Mouse (Mus musculus): ENCODE measurements around the gene Lhfp.
"Not testable (repeated sequence)": the region's sequence is repeated elsewhere in the genome, so short reads cannot be mapped to it uniquely, and the experiment has no call there.

The Lhfp gene

DNA sequence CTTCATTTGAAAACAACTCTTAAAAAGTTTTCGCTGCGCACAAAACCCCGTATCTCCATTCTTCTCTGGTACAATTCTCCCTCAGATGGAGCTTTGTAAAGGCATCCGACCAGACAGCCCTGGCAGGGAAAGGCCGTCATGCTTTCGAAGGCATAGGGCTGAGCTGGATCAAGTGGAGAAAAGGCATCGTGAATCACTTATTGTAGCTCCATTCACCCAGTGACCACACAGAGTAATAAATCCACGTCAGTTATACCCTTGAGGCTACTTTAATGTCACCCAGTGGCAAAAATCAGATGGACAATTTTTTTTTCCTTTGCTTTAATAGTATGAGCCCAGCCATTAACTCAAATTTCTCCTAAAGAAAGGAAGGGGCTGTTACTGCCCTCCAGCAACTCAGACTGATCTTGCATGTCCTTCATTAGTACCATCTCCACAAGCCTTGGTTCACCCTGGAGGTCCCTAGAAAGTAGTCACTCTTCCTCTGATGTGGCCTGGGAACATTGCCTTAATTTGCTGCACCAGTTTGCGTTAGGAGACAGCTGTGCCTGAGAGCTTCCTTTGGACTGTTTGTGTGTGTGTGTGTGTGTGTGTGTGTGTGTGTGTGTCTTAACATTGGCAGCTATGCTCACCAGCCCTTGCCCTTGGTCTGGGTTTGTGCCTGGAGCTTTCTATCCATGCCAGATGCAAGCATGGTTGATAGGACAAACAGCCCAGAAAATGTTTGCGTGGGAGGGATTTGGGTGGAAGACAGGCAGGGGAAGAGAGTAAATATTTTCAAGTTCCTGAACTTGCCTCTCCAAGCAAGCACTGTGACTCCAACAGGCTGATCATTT is 169.6 kb downstream of the Lhfp start:
- no peak for DNase-seq (ENCODE audit: extremely low read depth, low read depth)

DNA sequence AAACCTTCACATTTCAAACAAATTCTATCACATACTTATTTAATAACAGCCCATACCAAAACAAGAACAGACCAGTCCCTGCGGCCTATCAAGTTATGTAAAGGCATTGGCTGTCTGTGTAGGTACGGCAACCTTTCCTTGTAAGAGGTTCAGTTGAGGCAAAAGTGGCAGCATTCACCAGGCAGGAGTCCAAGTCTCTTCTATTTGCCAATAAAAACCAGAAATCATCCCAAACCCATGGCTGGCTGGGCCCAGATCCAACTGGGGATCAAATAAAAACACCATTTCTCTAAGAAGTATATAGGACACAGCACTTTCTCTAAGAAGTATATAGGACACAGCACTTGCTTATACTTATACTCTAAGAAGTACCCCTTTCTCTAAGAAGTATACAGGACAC is 171.3 kb downstream of the Lhfp start:
- DNase-seq (ENCODE audit: extremely low read depth, low read depth) = no peak

DNA sequence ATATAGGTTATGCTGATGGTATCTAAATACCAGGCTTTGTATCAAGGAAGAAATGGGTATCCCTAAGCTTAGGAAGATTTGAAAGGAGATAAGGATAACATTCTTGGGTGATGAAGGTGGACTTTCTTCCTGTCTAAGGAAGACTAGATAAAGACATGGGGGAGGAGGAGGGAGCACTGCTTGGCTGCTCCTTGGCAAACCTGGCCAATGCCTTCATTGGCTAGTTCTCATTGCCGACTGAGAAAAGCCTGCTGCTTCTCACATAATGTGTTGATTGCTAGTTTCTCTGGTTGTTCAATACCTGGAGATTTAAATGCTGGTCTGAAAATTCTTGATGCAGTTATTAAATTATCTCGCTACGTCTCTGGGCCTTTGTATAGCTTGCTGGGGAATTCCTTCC is 172.0 kb downstream of the Lhfp start:
- DNase-seq (ENCODE audit: extremely low read depth, low read depth) = no peak

DNA sequence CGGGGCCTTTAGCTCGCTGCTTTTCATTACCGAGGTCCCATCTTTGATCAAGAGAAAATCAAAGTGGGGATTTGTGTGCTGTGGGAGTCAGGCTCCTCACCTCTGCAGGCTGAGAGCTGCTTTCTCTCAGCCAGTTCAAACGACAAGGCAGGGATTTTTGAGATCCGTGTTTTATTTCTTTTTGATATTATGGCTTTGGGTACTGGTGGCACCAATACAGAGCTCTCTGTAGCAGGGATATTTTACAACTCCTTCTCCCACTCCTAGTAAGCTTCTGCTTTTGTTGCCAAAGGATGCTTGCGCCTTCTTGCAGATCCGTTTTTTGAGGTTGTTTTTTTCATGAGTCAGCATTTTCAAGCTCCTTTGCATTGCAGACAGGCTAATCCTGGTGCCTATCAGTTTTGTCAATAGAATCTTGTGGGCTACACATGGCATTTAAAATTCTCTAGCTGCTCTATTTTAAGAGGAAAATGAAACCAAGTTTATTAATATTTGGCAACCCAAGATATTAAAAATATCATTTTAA is 172.5 kb downstream of the Lhfp start:
- DNase-seq (ENCODE audit: extremely low read depth, low read depth) = no peak

DNA sequence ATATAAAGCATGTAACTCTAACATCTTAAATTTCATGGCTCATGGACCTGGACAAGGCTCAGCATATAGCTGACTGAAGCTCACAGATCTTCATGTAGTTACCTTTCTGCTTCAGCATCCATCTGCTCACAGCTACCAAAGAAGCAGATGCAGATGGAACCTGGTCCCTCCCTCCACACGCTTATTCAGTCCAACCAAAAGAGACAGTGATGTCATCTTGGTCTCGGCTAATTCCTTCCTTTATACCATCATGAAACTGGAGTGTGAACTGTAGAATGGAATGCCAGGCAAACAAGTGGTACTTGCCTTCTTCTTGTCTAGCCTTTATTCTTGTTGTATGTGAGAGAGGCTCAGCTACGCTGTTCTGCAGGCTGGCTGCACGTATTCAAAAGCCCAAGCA is 173.1 kb downstream of the Lhfp start:
- no peak for DNase-seq (ENCODE audit: extremely low read depth, low read depth)

DNA sequence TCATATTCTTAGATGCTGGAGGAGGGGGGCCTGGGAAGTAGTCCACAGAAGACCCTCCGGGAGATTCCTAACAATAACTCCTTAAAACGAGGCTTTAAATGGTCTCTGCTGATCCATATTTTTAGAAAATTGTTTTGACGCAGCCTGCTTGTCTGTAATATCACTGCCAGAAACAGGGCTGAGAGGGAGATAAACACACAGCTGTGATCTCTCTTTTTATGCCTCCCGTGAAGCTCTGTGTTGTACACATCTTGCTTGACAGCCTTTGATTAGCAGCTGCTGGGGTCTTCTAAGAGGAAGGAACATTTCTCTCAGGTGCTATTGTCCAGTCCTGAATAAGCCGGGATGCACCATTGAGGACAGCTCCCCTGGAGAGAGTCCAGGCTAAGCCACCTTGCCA is 176.4 kb downstream of the Lhfp start:
- no peak for DNase-seq (ENCODE audit: extremely low read depth, low read depth)

DNA sequence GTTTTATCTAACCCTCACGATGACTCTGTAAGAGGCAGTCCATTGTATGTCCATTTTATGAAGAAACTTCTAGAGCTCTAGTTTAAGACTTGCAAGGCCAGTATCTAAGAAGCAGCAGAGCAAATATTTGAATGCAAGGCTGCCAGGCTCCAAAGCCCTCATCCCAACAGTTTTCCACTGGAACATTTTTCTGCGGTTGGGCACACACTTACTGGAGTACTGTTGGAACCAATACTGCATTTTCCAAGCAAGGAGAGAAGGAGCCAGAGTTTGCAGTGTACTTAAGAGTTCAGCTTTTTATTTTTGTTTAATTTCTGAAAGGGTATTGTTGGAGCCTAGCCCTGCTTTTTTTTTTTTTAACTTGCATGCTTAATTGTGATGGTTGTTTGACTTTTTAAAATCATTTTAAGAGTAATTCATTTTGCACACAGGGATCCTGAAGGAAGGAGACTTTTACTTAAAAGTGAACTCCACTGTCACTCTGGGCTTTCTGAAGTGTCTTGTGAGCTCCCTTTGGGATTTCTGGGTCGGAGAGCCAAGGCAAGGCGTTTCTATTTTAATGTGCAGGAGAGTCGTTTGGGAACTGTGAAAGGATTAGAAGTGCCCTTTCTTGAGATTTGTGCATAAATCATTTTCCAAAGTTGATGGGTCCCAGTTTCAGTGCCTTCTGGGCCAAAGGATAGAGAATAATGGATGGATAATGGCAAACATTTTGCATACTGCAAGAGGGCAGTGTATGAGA is 180.4 kb downstream of the Lhfp start:
- no peak for DNase-seq (ENCODE audit: extremely low read depth, low read depth)

DNA sequence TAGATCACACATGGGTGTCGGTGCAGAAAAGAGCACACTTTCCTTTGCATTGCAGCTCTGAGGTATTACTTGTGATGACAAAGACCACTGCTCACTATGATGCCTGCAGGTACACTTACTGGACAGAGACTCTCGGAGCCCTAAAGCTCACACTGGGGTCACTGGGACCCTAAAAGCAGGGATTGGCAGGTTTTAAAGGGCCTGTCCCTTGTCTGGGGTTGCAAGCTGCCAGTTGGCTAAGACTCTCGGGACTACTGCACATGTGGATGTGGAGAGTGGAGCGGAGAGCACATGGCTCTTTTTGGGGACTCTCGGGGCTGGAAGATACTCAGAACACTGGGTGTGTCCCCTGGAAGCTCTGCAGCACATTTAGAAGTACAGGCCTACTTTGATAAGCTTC is 182.8 kb downstream of the Lhfp start:
- DNase-seq (ENCODE audit: extremely low read depth, low read depth) = no peak

DNA sequence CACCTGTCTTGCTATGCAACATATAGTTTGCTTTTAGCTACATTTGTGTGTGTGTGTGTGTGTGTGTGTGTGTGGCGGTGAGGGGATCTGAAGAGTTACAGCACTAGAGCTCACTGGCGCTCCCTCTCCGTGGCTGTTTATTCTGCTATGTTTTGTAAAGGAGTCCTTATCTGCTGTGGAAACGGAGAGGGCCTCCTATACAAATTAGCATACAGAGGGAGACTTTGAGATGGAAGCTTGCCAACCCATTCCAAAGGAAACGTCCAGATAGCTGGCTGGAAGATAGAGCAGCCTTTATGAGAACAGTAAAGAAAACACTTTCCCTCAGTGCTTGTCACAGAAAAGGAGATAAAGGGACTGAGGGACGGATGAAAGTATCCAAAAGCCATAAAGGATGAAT is 184.4 kb downstream of the Lhfp start:
- no peak for DNase-seq (ENCODE audit: extremely low read depth, low read depth)

DNA sequence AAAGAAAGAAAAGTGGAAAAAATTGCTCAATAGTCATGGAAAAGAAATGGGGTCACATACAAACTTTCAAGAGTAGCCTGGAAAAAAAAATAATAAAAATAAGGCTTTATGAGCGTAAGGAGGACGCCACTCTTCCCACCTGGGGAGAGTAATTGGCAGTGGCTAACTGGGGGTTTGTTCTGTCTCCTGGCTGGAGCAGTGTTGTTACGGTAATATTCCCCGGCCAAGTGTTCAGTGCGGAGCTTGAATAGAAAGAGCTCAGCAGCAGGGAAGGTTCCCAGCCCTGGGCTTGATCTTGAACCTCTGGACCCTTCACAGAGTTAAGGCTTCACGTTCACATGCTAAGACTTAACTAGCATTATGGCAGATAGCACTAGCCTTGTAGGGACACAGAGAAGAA is 184.9 kb downstream of the Lhfp start:
- DNase-seq (ENCODE audit: extremely low read depth, low read depth) = no peak

DNA sequence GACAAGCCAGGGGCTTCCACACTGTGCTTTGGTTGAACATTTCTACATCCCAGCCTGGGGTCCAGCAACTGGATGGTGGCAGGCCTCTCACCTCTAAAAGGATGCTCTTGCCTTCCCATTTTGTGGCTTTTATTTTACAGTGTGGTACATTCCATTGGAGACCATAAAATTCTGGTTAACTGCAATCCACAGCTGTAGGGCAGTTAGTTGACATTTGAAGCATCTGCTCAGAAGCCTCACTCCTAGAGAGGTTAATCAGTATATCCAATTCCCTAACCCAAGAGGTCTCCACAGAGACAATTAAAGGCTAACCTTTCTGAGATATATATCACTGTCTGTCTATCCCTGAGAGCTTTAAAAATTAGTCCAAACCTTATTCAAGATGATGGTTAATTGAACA is 186.5 kb downstream of the Lhfp start:
- DNase-seq (ENCODE audit: extremely low read depth, low read depth) = no peak

DNA sequence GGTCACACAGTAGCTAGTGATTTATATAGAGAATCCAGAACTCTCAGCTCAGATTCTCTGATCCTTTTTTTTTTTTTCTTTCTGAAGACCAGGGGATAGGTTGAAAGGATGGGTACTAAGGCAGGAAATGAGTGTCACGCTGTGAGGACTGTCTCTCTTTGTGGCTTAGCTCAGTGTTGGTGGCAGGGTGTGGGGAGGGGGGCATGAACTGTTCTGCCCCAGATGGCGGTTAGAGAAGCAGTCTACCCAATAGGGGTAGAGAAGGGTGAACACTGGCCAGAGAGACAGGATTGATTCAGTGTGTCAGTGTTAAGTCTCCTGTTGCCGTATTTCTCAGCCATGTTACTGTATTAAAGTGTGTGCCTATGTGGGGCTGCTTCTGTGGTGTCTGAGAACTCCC is 189.2 kb downstream of the Lhfp start:
- DNase-seq (ENCODE audit: extremely low read depth, low read depth) = no peak

DNA sequence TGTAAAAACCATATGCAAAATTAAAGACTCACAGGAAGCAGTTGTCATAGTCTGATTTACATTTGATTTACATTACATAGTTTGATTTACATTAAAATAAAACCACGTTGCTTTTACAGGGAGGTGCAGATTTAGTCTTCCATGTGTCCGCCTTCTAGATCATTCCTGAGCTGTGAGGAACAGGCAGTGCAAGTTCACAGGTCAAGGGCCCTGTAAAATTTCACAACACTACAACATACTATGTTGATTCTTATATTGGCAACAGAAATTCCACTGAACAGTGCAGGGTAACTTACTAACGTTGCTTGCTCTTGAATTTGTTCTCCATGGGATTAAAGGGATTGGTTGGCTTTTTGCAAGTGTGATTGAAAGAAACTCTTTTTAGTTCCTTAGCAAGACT is 189.8 kb downstream of the Lhfp start:
- no peak for DNase-seq (ENCODE audit: extremely low read depth, low read depth)

DNA sequence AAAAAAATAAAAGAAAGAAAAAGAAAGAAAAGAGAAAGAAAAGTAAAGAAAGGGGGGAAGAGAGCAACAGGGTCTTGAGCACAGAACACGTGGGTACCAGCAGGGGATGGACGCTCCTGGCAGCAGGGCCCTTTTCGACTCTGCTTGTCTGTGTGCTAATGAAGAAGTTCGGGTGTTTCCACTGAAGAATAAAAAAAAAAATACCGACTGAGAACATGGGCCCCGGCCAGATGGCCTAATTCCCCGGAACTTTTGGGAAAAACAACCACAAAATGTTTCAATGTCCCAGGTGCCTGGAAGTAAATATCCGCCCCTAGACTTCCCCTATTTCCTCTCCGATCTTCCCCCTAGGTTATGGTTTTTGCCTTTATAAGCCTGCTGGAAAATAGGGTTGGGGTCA is 191.1 kb downstream of the Lhfp start:
- not testable (repeated sequence) for DNase-seq (ENCODE audit: extremely low read depth, low read depth)

DNA sequence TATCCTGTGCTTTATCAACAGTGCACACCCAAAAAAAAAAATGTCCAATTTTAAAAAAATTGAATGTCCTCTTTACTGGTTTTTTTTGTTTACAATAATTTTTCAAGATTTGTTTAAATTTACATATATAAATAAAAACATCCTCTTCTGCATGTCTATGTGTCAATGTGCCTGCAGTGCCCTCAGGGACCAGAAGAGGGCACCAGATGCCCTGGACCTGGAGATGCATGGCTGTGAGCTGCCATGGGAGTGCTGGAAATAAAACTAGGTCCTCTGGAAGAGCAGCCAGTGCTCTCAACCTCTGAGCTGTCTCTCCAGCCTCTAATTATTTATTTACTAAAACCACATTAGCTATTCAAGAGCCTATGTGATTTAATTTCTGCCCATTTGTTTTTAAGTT is 193.4 kb downstream of the Lhfp start:
- DNase-seq (ENCODE audit: extremely low read depth, low read depth) = no peak

DNA sequence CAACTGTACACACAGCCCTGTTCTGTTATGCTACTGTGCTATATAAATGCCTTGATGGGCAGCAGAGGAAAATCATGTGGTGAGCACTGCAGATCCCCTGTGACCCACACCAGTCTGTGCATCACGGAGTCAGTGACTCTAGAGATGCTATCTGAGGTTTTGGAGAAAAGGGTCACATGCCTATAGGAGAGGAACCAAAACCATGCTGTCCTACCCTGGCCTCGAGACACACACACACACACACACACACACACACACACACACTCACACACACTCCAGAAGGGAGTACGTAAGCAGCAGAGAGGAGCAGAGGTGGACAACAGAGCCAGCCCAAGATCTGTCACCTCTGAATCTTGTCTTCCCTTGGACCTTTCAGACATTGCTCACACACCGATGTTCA is 195.1 kb downstream of the Lhfp start:
- no peak for DNase-seq (ENCODE audit: extremely low read depth, low read depth)

DNA sequence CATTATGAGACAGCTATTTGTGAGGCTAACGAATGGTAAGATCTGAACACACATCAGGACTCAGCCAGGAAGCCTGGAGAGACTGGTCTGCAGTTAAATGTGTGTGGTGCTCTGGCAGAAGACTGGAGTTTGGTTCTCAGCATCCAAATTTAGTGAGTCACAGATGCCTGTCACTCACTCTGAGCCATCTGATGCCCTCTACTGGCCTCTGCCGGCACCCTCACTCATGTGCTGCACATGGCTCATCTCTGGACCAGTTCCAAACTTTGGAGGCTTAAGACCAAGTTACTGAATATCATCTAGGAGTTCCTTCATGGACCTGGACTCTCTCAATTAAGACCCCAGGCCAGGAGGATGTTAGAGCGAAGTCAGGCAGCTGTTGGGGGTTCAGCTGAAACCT is 198.8 kb downstream of the Lhfp start:
- no peak for DNase-seq (ENCODE audit: extremely low read depth, low read depth)

DNA sequence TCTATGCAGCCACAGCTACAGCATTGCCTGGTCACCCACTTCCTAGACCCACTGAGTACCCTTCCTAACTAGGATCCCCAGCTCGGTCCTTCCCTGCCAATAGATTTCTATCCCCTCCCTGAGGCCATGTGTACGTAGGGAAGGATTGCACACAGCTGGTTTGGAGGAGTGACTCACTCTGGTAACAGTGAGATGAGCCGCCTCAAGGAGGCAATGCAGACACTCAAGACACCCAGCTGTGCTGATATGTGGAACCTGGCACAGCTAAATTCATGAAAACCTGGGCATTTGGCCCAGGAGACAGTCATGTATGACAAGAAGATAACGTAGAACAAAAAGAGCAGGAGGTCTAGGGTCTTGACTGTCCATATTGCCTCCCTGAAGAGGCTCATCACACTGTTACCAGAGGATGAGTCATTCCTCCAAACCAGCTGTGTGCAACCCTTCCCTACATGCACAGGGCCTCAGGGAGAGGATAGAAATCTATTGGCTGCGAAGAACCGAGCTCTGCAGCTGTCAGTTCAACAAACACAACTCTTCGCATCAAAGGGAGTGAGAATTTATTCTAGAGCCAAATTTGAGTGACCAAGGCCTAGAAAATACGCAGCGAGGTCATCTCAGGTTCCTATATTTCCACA is 204.4 kb downstream of the Lhfp start:
- no peak for DNase-seq (ENCODE audit: extremely low read depth, low read depth)

DNA sequence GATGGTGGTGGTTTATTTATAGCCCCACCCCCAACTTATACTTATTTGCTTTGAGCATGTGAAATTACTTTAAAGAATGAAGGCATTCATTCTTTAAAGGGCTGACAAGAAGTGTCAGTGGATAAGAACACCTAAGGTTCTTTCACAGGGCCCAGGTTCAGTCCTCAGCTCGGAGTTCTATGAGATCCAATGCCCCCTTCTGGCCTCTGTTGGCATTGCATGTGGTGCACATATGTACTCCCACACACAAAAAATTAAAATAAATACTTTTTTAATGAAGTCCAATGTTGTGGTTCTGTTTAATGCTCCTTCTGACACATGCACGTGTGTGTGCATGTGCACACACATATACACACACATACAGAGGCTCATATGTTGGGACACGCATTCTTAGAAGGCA is 205.8 kb downstream of the Lhfp start:
- DNase-seq (ENCODE audit: extremely low read depth, low read depth) = no peak

DNA sequence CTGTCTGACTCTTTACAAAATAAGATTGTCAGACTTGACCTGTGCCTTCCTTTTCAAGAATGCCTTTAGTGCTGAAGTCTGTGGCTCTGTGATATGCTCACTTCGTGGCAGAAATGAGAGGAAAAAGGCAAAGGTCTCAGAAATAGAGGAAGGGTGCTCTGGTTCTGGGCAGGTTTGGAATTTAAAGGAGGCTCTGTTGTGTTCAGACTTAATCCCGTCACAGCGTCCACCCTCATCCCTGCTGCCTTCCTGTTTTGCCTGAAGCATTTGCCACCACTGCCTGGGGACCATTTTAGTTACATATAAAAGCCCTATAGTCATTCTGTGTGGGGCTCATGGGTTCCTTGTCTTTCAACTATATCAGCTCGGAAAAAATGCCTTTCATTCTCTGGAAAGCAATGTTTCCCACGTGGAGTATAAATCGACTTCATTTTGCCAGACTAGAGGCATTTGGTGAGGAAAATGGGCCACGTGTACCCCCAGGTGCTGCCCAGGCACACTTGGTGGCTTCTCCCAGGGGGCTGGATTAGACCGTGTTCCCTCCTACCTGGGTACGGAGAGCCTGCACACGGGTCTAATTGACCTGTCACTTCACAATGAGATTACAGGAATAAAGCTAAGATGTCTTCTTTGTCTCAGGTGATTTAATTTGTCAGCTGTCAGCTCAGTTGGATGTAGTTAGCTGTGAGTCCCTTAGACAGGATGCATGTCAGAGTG is 207.0 kb downstream of the Lhfp start:
- DNase-seq (ENCODE audit: extremely low read depth, low read depth) = no peak

DNA sequence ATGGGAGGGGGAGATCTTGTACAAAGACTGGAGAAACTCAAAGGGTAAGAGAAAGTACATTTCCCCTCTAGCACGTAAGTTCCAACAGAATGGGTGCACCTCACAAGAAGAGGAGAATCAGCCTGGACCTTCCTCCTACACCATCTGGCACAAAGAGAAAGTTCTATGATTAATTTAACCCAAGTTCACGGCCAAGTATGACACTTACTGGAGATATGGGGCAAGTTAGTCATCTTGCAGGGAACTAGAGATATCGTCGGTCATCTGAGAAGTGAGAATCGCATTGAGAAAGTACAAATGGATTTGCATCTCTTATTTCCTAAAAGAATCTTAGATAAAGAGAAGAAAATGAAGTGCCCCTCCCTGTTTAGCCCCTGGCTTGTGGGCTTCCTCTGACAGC is 211.2 kb downstream of the Lhfp start:
- DNase-seq (ENCODE audit: extremely low read depth, low read depth) = no peak

Data from MEL-GATA-1-ER (cell line).